Mouse (Mus musculus): ENCODE measurements around the gene Rbmy. TPM values are rescaled to one million over a fixed set of nuclear protein-coding genes. Genes with fewer than 3 reads are reported as not detected.
"Not testable (repeated sequence)": the region's sequence is repeated elsewhere in the genome, so short reads cannot be mapped to it uniquely, and the experiment has no call there.

Rbmy gene
- not detected in 2 replicates for polyA plus RNA-seq (2012; rRNA removed)

DNA sequence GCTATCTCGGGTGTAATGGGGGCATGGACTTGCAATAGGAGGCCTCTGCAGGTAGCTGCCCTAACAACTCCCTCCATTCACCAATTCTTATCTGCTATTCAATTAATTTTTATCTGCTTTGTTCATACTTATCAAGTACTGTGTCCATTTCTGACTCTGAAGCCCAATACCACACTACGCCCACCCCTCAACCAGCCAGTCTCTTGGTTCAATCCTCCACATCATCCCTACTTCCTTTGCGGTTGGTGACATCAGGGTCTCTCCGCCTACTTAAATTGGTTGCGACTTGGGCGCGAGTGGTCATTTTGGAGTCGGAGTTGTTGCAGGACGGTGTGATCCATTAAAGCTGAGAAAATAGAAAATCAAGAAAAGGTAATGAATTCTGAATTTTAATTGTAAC, at the start of gene Rbmy, which contains the start of gene Gm10256:
Gene Rbmy (plus strand): TSS at position 301 of the 400 bp plus-strand sequence.
Gene Gm10256 (plus strand): TSS at position 320 of the 400 bp plus-strand sequence.
- H3K27ac ChIP-seq (ENCODE audit: control insufficient read depth, insufficient read depth, low read depth, low read length); H3K27me3 ChIP-seq (ENCODE audit: control insufficient read depth, insufficient read depth, low read length); H3K4me1 ChIP-seq (ENCODE audit: control insufficient read depth, insufficient read depth, low read length); H3K4me3 ChIP-seq (ENCODE audit: control insufficient read depth, low read depth, low read length); H3K36me3 ChIP-seq (ENCODE audit: control insufficient read depth, insufficient read depth, low read length): not testable (repeated sequence)

DNA sequence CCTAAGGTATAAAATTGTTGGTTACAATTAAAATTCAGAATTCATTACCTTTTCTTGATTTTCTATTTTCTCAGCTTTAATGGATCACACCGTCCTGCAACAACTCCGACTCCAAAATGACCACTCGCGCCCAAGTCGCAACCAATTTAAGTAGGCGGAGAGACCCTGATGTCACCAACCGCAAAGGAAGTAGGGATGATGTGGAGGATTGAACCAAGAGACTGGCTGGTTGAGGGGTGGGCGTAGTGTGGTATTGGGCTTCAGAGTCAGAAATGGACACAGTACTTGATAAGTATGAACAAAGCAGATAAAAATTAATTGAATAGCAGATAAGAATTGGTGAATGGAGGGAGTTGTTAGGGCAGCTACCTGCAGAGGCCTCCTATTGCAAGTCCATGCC, 34.4 kb upstream of the Rbmy start, which contains the start of gene Gm4064:
Gene Gm4064 (minus strand): TSS at position 101 of the 400 bp plus-strand sequence.
- not testable (repeated sequence) for H3K27me3 ChIP-seq (ENCODE audit: control insufficient read depth, insufficient read depth, low read length); H3K4me3 ChIP-seq (ENCODE audit: control insufficient read depth, low read depth, low read length); H3K36me3 ChIP-seq (ENCODE audit: control insufficient read depth, insufficient read depth, low read length); H3K4me1 ChIP-seq (ENCODE audit: control insufficient read depth, insufficient read depth, low read length); H3K27ac ChIP-seq (ENCODE audit: control insufficient read depth, insufficient read depth, low read depth, low read length)

Other genes with a start within 250 kb of the Rbmy start
- gene H2al2c, start 231.6 kb upstream of the Rbmy start, polyA plus RNA-seq (2012; rRNA removed): 1.1 and 3.0 TPM in 2 replicates
- gene Sry, start 167.0 kb upstream of the Rbmy start, polyA plus RNA-seq (2012; rRNA removed): 1.1 TPM in 2 replicates
- 1.6 and 2.2 TPM in 2 replicates for gene H2al2b, start 110.0 kb upstream of the Rbmy start, polyA plus RNA-seq (2012; rRNA removed)
- 0.12 and 0.43 TPM in 2 replicates for gene Gm4064, start 34.5 kb upstream of the Rbmy start, polyA plus RNA-seq (2012; rRNA removed)
- not detected in 2 replicates for gene Gm10256, start within 50 bp of the Rbmy start, polyA plus RNA-seq (2012; rRNA removed)
- gene Gm10352, start 70.3 kb downstream of the Rbmy start, polyA plus RNA-seq (2012; rRNA removed): 1.6 and 4.1 TPM in 2 replicates
- not detected in 2 replicates for gene Gm29289, start 101.9 kb downstream of the Rbmy start, polyA plus RNA-seq (2012; rRNA removed)

Data from testis, adult 2 months (tissue).